Mouse (Mus musculus) liver, adult 2 months (tissue): ENCODE data around the gene Msantd1. TPM values are rescaled to one million over a fixed set of nuclear protein-coding genes. Genes with fewer than 3 reads are reported as not detected.

Source experiments
- DNase-seq: peaks from one replicate; pipeline ENCODE4 v3.0.0-alpha.2; 2011; ENCODE audit warnings: low read depth, low spot score; ENCODE audit errors: extremely low read depth
- H3K27ac ChIP-seq: fragments of 200-500 bp; replicated peaks from 2 replicates; pipeline ENCODE4 v1.5.1; 2012; ENCODE audit warnings: low read depth, mild to moderate bottlenecking, control low read depth, inconsistent platforms, low read length; ENCODE audit not compliant: insufficient read depth
- H3K27me3 ChIP-seq: fragments of 200-500 bp; 2 replicates; pipeline ENCODE4 v1.6.1; 2012; ENCODE audit warnings: mild to moderate bottlenecking, moderate library complexity, low read length, inconsistent platforms; ENCODE audit not compliant: control insufficient read depth, insufficient read depth
- H3K36me3 ChIP-seq: fragments of 200-500 bp; 2 replicates; pipeline ENCODE4 v1.6.1; 2012; ENCODE audit warnings: low read length, inconsistent platforms; ENCODE audit not compliant: control insufficient read depth, insufficient read depth
- H3K4me1 ChIP-seq: fragments of 200-500 bp; 2 replicates; pipeline ENCODE4 v1.6.1; 2011; ENCODE audit warnings: low read length; ENCODE audit not compliant: control insufficient read depth, insufficient read depth
- H3K4me3 ChIP-seq: fragments of 200-500 bp; 2 replicates; pipeline ENCODE4 v1.5.1; 2011; ENCODE audit warnings: low read depth, mild to moderate bottlenecking, control low read depth, low read length, moderate library complexity; ENCODE audit not compliant: insufficient read depth
- H3K79me2 ChIP-seq: fragments of 200-500 bp; 2 replicates; pipeline ENCODE4 v1.6.1; 2012; ENCODE audit warnings: inconsistent platforms, mild to moderate bottlenecking, low read length, moderate library complexity; ENCODE audit not compliant: control insufficient read depth, insufficient read depth
- H3K9ac ChIP-seq: fragments of 200-500 bp; 2 replicates; pipeline ENCODE4 v1.6.1; 2012; ENCODE audit warnings: low read depth, mild to moderate bottlenecking, control low read depth, inconsistent platforms, low read length
- CTCF ChIP-seq: fragments of 200-500 bp; IDR thresholded peaks from 2 replicates; pipeline ENCODE4 v1.5.1; 2011; ENCODE audit warnings: low read depth, low read length, control low read depth
- POLR2A ChIP-seq: fragments of 200-500 bp; IDR thresholded peaks from 2 replicates; pipeline ENCODE4 v1.6.1; 2011; ENCODE audit warnings: low read length, control low read depth; ENCODE audit not compliant: insufficient read depth; ENCODE audit errors: extremely low read depth
- WGBS: fragments of 180-500 bp; shearing (Covaris S2); methylation state at CpG from one replicate; pipeline ENCODE4 v1.1.7; 2018; 5-methylcytosine and 5-hydroxymethylcytosine counted together
- polyA plus RNA-seq: library from polyadenylated mRNA; depleted of rRNA; stranded (reverse); fragments of >200 nt; gene quantifications from 2 replicates; pipeline ENCODE4 v1.2.3, GENCODE M21; 2012
- total RNA-seq: library from RNA; depleted of rRNA; stranded (reverse); fragments of >200 nt; gene quantifications from 2 replicates; pipeline ENCODE4 v1.2.3, GENCODE M21; 2014

The Msantd1 gene
- total and polyA plus RNA-seq, 2 experiments: 0.37 to 0.92 TPM

GRCm38 (mm10) chr5:34931091-34931490, 23.3 kb downstream of the Msantd1 start:
- Histone ChIP-seq H3K36me3 (no peaks in the 10 kb centered on the region), H3K27ac (no peak overlapping the region), H3K9ac (no peak overlapping the region), H3K4me3 (no peak overlapping the region), H3K4me1 (no peaks in the 10 kb centered on the region), H3K79me2 (no peaks in the 10 kb centered on the region), H3K27me3 (no peaks in the 10 kb centered on the region)
- no peak for TF ChIP-seq POLR2A
- TF ChIP-seq CTCF: no peak
- no peak for DNase-seq
- WGBS: 88% methylated on average over 2 of the region's 2 CpGs

- no peaks in the 10 kb centered on the region for H3K36me3 ChIP-seq
- H3K27me3 ChIP-seq: no peaks in the 10 kb centered on the region
- WGBS: 68% methylated on average over 11 of the region's 11 CpGs
- H3K27ac ChIP-seq: peak overlapping the region; percentile 19; the same call in 1 of the 2 replicates
- no peaks in the 10 kb centered on the region for H3K79me2 ChIP-seq
- no peak for DNase-seq
- H3K9ac ChIP-seq: no peak overlapping the region
- no peak overlapping the region for H3K4me3 ChIP-seq
- TF ChIP-seq CTCF: no peak
- no peak for TF ChIP-seq POLR2A
- no peaks in the 10 kb centered on the region for H3K4me1 ChIP-seq
Measured at GRCm38 (mm10) chr5:34931516-34932457, 24.0 kb downstream of the Msantd1 start.

GRCm38 (mm10) chr5:34932458-34932806, 24.6 kb downstream of the Msantd1 start:
- DNase-seq: no peak
- no peaks in the 10 kb centered on the region for H3K79me2 ChIP-seq
- no peaks in the 10 kb centered on the region for H3K36me3 ChIP-seq
- H3K9ac ChIP-seq: no peak overlapping the region
- H3K4me1 ChIP-seq: no peaks in the 10 kb centered on the region
- no peak overlapping the region for H3K27ac ChIP-seq
- no peak for TF ChIP-seq POLR2A
- TF ChIP-seq CTCF: no peak
- H3K4me3 ChIP-seq: no peak overlapping the region
- H3K27me3 ChIP-seq: no peaks in the 10 kb centered on the region
- WGBS: 49% methylated on average over 4 of the region's 4 CpGs

GRCm38 (mm10) chr5:34933461-34933860, 25.6 kb downstream of the Msantd1 start:
- Histone ChIP-seq H3K4me3 (no peak overlapping the region), H3K9ac (no peak overlapping the region), H3K27me3 (no peaks in the 10 kb centered on the region), H3K79me2 (no peaks in the 10 kb centered on the region), H3K36me3 (no peaks in the 10 kb centered on the region), H3K27ac (no peak overlapping the region), H3K4me1 (no peaks in the 10 kb centered on the region)
- WGBS: 94% methylated on average over 1 of the region's 1 CpGs
- TF ChIP-seq CTCF: no peak
- TF ChIP-seq POLR2A: no peak
- DNase-seq: no peak

- Histone ChIP-seq H3K4me1 (no peaks in the 10 kb centered on the region), H3K79me2 (no peaks in the 10 kb centered on the region), H3K27ac (no peak overlapping the region), H3K36me3 (no peaks in the 10 kb centered on the region), H3K27me3 (no peaks in the 10 kb centered on the region), H3K9ac (no peak overlapping the region), H3K4me3 (no peak overlapping the region)
- WGBS: 83% methylated on average over 10 of the region's 10 CpGs
- TF ChIP-seq POLR2A (no peak), CTCF (no peak)
- DNase-seq: no peak
Measured at GRCm38 (mm10) chr5:34941710-34942470, 34.1 kb downstream of the Msantd1 start.
